Mouse (Mus musculus) heart, postnatal 4 days (tissue): Measurements from ENCODE around the gene 3110021N24Rik. TPM values are rescaled to one million over a fixed set of nuclear protein-coding genes. Genes with fewer than 3 reads are reported as not detected.

Experiments used
- DNase-seq: peaks from one replicate; pipeline ENCODE4 v3.0.0; 2021
- total RNA-seq, 2 experiments: library from RNA; stranded (reverse); gene quantifications; 2 replicates each; pipeline ENCODE4 v1.2.3; 2021

3110021N24Rik gene
- total RNA-seq, 2 experiments from 2014 or later: 0.18 to 0.38 TPM

DNA sequence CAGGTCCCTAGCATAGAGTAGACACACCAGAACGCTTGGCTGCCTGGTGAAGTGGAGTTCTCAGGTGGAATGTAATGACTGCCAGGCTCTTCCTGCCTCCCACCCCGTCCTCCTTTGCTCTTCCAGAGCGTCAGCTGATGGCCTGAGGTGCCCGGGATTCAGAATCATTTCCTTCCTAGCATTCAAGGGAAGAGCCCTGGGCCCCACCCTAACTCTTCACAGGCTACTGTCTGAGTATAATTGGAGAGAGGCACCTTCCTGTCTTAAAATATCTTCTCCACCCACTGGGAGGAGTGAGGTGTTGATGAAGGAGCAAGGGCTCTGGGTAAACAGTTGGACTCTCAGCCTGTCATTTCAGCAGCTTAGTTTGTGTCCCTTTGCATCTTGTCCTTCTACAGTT lies 77.3 kb downstream of the 3110021N24Rik start:
- DNase-seq: no peak

GRCm38 (mm10) chr4:108798083-108798830 lies 78.8 kb downstream of the 3110021N24Rik start:
- DNase-seq: peak; percentile 80

DNA sequence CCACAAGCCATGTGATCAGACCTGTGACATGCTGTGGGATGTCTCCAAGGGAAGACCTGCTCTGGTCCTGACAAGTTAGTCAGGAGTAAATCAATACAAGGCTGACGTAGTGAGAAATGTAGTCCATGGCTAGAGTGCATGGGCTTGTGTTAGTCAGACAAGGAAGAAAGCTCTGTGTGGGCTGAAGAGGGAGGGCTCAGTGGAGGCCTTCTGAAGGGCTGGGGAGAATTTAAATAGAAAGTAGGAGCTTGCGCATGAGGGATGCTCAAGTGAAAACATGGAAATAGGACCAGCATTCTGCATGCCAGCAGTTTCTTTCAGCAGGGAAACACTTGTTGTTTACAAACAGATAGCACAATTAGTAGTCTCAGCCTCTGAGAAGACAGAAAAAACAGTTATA lies 84.1 kb downstream of the 3110021N24Rik start:
- DNase-seq: no peak

GRCm38 (mm10) chr4:108811142-108811541 lies 91.7 kb downstream of the 3110021N24Rik start:
- no peak for DNase-seq

- DNase-seq: no peak
Measured at GRCm38 (mm10) chr4:108811550-108811949, 92.1 kb downstream of the 3110021N24Rik start.

DNA sequence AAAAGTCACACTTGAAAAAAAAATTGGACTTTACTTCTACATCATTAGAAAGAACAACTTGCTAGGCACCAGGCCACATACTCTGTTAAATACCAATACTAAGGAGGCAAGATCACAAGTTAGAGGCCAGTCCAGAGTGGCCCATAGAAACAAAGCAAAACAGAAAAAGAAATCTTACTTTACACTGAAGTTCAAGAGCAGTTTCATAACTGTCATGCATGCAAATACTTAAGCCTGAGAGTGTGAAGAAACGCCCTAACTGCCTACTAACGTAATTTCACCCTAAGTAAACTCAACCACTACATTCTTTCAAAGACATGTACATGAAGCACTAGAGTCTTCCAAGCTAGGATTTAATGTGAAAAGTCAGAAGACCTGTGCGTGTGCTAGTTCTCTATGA lies 106.2 kb downstream of the 3110021N24Rik start:
- no peak for DNase-seq

DNA sequence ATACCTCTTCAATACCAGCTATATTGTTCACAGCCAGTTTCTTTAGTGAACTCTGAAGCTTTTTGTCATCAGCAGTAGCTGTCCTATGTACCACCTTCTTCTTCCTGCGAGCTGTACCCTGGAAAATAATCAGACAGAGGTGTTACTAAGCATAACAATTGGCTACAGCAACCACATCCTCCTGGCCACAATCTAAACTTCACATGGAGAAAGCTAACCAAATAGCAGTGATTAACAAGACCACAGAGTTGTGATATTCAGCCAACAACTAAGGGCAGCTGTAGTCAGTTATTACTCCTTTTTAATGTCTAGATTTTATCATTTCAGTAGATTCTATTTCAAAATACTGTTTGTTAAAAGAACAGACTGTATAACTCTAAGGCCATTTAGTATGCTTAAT lies 106.6 kb downstream of the 3110021N24Rik start:
- no peak for DNase-seq

- no peak for DNase-seq
Measured at GRCm38 (mm10) chr4:108826643-108827042, 107.2 kb downstream of the 3110021N24Rik start.

DNA sequence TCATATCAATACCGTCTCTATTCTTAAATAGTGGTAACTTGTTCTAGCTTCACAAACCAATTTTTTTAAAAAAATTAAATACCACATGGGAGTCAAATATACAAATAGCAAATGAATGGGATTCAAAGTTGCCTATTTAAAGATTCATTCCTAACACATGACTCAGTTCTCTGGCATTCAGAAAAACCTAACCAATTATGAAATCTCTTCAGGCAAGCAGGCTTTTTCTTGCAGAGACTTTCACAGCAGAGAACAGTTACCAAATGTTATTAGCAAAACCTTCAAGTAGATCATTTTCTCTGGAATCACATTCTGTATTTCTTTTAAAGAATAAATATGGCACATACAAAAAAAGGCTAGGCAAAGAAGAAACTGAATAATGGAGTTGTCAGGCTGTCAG lies 111.2 kb downstream of the 3110021N24Rik start:
- no peak for DNase-seq

Other genes with a start within 250 kb of the 3110021N24Rik start
- 10 to 100 TPM; 33.9 to 35.0 TPM for gene Prpf38a, start 140.3 kb upstream of the 3110021N24Rik start, total RNA-seq
- gene Orc1, start 140.2 kb upstream of the 3110021N24Rik start, total RNA-seq: 1 to 10 TPM; 3.4 to 4.3 TPM
- 10 to 100 TPM; 24.5 to 24.6 TPM for gene Cc2d1b, start 99.7 kb upstream of the 3110021N24Rik start, total RNA-seq
- gene Zfyve9, start 61.1 kb downstream of the 3110021N24Rik start, total RNA-seq: 10 to 100 TPM; 24.3 to 25.7 TPM
- 100 to 1,000 TPM; 130 to 132 TPM for gene Btf3l4, start 114.0 kb downstream of the 3110021N24Rik start, total RNA-seq
- 10 to 100 TPM; 83.3 to 86.4 TPM for gene Txndc12, start 115.0 kb downstream of the 3110021N24Rik start, total RNA-seq
- gene Kti12, start 128.1 kb downstream of the 3110021N24Rik start, total RNA-seq: 10 to 100 TPM; 16.5 to 17.2 TPM
- not detected for gene A730015C16Rik, start 129.0 kb downstream of the 3110021N24Rik start, total RNA-seq
- 1 to 10 TPM; 1.0 to 1.3 TPM for gene Rab3b, start 159.4 kb downstream of the 3110021N24Rik start, total RNA-seq